Mouse (Mus musculus) liver, postnatal 0 days (tissue): ENCODE data around the gene Ilkap.

Source experiments
- CTCF ChIP-seq: sonication (generic); IDR thresholded peaks from 2 replicates; pipeline ENCODE4 v1.5.1; 2016; ENCODE audit warnings: antibody characterized with exemption, low read depth
- EP300 ChIP-seq: IDR thresholded peaks from 2 replicates; pipeline ENCODE4 v1.6.1; 2016; ENCODE audit warnings: antibody characterized with exemption, low read depth, mild to moderate bottlenecking

GRCm38 (mm10) chr1:91366215-91367108 is 32.2 kb downstream of the Ilkap start, which contains the start of gene Erfe:
- peak; percentile 93 for TF ChIP-seq CTCF
- TF ChIP-seq EP300 = no peak
